In genomic region chr19:10712646-10713045, GRCm38 (mm10) we compare ENCODE assay signal across 22 mouse cellular contexts. TPM values are rescaled to one million over a fixed set of nuclear protein-coding genes. Genes with fewer than 3 reads are reported as not detected.
"Had no signal": no experiment of that assay in that cellular context is flagged by ENCODE, and none has a peak within 500 bp of the region (broad histone marks: within the 10 kb centered on the region; RNA-seq: fewer than 3 reads in every experiment).

No protein-coding gene starts in this region.

- DNase-seq: liver, postnatal 0 days; lung, adult 2 months; lung, postnatal 14 days; lung, postnatal 36 days; retina, postnatal 1 day; right cerebral cortex, adult 18-20 months; right cerebral cortex, postnatal 25 days; right cerebral cortex, postnatal 4 days; spleen, adult 18-20 months; thymus, adult 18-20 months; thymus, postnatal 14 days; thymus, postnatal 36 days had no signal

- H3K9me3 ChIP-seq: liver, embryonic 15.5 days; lung, embryonic 15.5 days; megakaryocyte, embryonic 14.5 days; midbrain, embryonic 13.5 days; neural tube, embryonic 12.5 days had no signal

- H3K27ac ChIP-seq: liver, embryonic 15.5 days; lung, embryonic 15.5 days; macrophage; midbrain, embryonic 13.5 days; neural tube, embryonic 12.5 days had no signal

- H3K4me3 ChIP-seq: liver, embryonic 15.5 days; lung, embryonic 15.5 days; midbrain, embryonic 13.5 days; neural tube, embryonic 12.5 days had no signal

- ATAC-seq: liver, postnatal 0 days; lung, postnatal 0 days; midbrain, embryonic 13.5 days; midbrain, embryonic 16.5 days had no signal

- H3K9ac ChIP-seq: liver, embryonic 15.5 days; liver, postnatal 0 days; lung, embryonic 15.5 days; midbrain, embryonic 13.5 days; neural tube, embryonic 12.5 days had no signal

- H3K27me3 ChIP-seq: liver, embryonic 15.5 days; lung, embryonic 15.5 days; megakaryocyte, embryonic 14.5 days; midbrain, embryonic 13.5 days; neural tube, embryonic 12.5 days had no signal

- H3K4me2 ChIP-seq: liver, embryonic 15.5 days; lung, embryonic 15.5 days; midbrain, embryonic 13.5 days; neural tube, embryonic 12.5 days had no signal

RNA-seq across cellular contexts. Expression of gene Cd5, which starts 26.2 kb away (rescaled TPM):
- polyA plus RNA-seq: liver, embryonic 15.5 days had no signal

RNA-seq across cellular contexts. Expression of gene Pga5, which starts 34.8 kb away (rescaled TPM):
- polyA plus RNA-seq: liver, embryonic 15.5 days; lung, adult 2 months; lung, embryonic 15.5 days; lung, postnatal 0 days; macrophage; midbrain, embryonic 13.5 days; midbrain, embryonic 16.5 days; neural tube, embryonic 12.5 days; neural tube, embryonic 14.5 days; small intestine, adult 2 months had no signal
